Mouse (Mus musculus): ENCODE results near the gene Osbpl7. TPM values are rescaled to one million over a fixed set of nuclear protein-coding genes. Genes with fewer than 3 reads are reported as not detected.

Gene Osbpl7
- total and polyA plus RNA-seq, 3 experiments: 7.4 to 24.4 (median 17.6) TPM

DNA sequence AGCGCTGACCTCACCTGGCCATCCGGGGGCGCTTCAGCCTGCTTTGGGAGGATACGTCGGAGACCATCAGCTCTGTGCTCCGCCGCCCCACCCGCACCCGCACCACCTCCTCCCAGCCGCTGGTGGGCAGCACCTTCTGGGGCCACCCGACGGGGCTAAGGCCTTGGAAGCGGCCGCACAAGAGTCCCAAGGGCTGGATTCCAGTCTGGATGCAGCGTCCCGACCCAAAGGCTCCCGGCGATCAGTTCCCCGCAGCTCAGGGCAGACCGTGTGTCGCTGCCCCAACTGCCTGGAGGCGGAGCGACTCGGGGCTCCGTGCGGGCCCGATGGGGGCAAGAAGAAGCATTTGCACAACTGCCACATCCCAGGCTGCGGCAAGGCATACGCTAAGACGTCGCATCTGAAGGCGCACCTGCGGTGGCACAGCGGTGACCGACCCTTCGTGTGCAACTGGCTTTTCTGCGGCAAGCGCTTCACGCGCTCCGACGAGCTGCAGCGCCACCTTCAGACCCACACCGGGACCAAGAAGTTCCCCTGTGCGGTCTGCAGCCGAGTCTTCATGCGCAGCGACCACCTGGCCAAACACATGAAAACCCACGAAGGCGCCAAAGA lies 28.4 kb upstream of the Osbpl7 start (continued):
- TF ChIP-seq SMC3 (IDR thresholded peaks at IDR 0.05; ENCODE audit: low read depth, low read length) (peak; percentile 98), TCF12 (IDR thresholded peaks at IDR 0.05; ENCODE audit: low read depth, low read length) (peak; percentile 53), USF1 (IDR thresholded peaks at IDR 0.05; ENCODE audit: low read depth, low read length) (no peak; the same call in 1 of the 2 replicates), PAX5 (IDR thresholded peaks at IDR 0.05; ENCODE audit: low read length) (no peak), JUN (IDR thresholded peaks at IDR 0.05; ENCODE audit: insufficient read depth, low read depth, low read length) (no peak), ZMIZ1 (IDR thresholded peaks at IDR 0.05; ENCODE audit: low read depth, low read length) (0 out of 2 replicates have a peak, but pooled peaks have one; percentile 18), MAX (IDR thresholded peaks at IDR 0.05; ENCODE audit: low read length) (peak; percentile 79), NRF1 (IDR thresholded peaks at IDR 0.05; ENCODE audit: low read depth, low read length) (peak; percentile 27; the same call in 1 of the 2 replicates), EP300 (IDR thresholded peaks at IDR 0.05; ENCODE audit: low read length) (no peak), GABPA (IDR thresholded peaks at IDR 0.05; ENCODE audit: insufficient replicate concordance, low read depth, low read length) (0 out of 2 replicates have a peak, but pooled peaks have one; percentile 13), HCFC1 (IDR thresholded peaks at IDR 0.05; ENCODE audit: low read depth, low read length) (peak; percentile 3; the same call in 1 of the 2 replicates), MAZ (IDR thresholded peaks at IDR 0.05; ENCODE audit: low read depth, low read length) (peak; percentile 90), UBTF (IDR thresholded peaks at IDR 0.05; ENCODE audit: low read depth, low read length) (peak; percentile 25; the same call in 1 of the 2 replicates), JUND (conservative IDR thresholded peaks at IDR 0.05; ENCODE audit: low read depth, low read length) (no peak), ZKSCAN1 (IDR thresholded peaks at IDR 0.05; ENCODE audit: borderline replicate concordance, low read depth, low read length) (no peak), ZNF384 (IDR thresholded peaks at IDR 0.05; ENCODE audit: low read depth, low read length) (no peak), SIN3A (IDR thresholded peaks at IDR 0.05; ENCODE audit: low read length) (peak; percentile 91), RCOR1 (conservative IDR thresholded peaks at IDR 0.05; ENCODE audit: low read depth, low read length) (no peak), POLR2A (IDR thresholded peaks at IDR 0.05; ENCODE audit: low read depth, low read length) (peak; percentile 58; the same call in 1 of the 2 replicates)

DNA sequence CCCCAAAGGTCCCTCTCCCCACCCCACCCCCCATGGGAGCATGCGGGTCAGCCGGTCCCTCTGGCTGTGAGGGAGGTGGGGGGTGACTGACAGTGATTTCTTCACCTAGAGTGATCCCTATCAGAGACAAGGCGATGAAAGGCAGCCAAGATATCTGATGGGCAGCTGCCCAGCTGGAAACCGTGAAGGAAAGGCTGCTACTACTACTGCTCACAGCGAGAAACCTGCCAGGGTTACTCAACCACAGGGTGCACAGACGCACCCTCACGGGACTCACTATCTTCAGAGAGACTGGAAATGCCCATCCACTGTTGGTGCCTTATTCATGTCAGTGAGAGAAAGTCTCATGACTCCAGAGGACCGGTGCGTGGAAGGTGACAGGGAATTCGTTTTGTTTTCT lies 25.5 kb upstream of the Osbpl7 start:
- DNase-seq (ENCODE audit: extremely low read depth): no peak
- Histone ChIP-seq H3K4me1 (ENCODE audit: control insufficient read depth in 1 of 2, insufficient read depth in 2 of 2) (peaks cover 7 to 53% of the 10 kb centered on the region in 2 experiments), H3K79me2 (replicated peaks; ENCODE audit: control insufficient read depth, extremely low read depth, insufficient read depth, poor library complexity, severe bottlenecking) (peaks cover 44% of the 10 kb centered on the region), H3K27me3 (replicated peaks) (peaks cover 1% of the 10 kb centered on the region), H3K4me2 (ENCODE audit: insufficient read depth, low read depth, poor library complexity, severe bottlenecking) (peak overlapping the region; percentile 70), H3K9me3 (replicated peaks; ENCODE audit: low read length) (no peaks in the 10 kb centered on the region), H3K36me3 (replicated peaks in 1 of 2; ENCODE audit: control insufficient read depth in 1 of 2, insufficient read depth in 1 of 2, low read length in 1 of 2) (peaks cover 10 to 38% of the 10 kb centered on the region in 2 experiments), H3K4me3 (replicated peaks in 1 of 3; ENCODE audit: low read depth in 2 of 3, low read length in 2 of 3, poor library complexity in 1 of 3) (peak overlapping the region; percentile 56 to 58 (median 57)), H3K27ac (ENCODE audit: insufficient read depth, low read depth) (peak overlapping the region; percentile 98), H3K9ac (ENCODE audit: insufficient read depth, low read depth) (peak overlapping the region; percentile 86)
- TF ChIP-seq BHLHE40 (IDR thresholded peaks at IDR 0.05; ENCODE audit: low read depth, low read length) (peak; percentile 88), POLR2A (IDR thresholded peaks at IDR 0.05; ENCODE audit: low read depth, low read length) (peak; percentile 9; the same call in 1 of the 2 replicates), IRF4 (IDR thresholded peaks at IDR 0.05; ENCODE audit: low read depth, low read length) (peak; percentile 18; the same call in 1 of the 2 replicates), EP300 (IDR thresholded peaks at IDR 0.05; ENCODE audit: low read length) (no peak), CHD2 (IDR thresholded peaks at IDR 0.05; ENCODE audit: low read length) (peak; percentile 46; the same call in 1 of the 2 replicates), MEF2A (IDR thresholded peaks at IDR 0.05; ENCODE audit: borderline replicate concordance, low read depth, low read length) (peak; percentile 10; the same call in 1 of the 2 replicates), ZKSCAN1 (IDR thresholded peaks at IDR 0.05; ENCODE audit: borderline replicate concordance, low read depth, low read length) (no peak), SIN3A (IDR thresholded peaks at IDR 0.05; ENCODE audit: low read length) (0 out of 2 replicates have a peak, but pooled peaks have one; percentile 5)
- dilution Hi-C loops (cut with MboI; ENCODE audit: extremely low pct_ligation_motif_present, extremely low pct_unique_long_range_greater_than_20kb, low sequenced_read_pairs): no loop called here
- in situ Hi-C loops (cut with MboI; ENCODE audit: low pct_ligation_motif_present, low pct_unique_long_range_greater_than_20kb, low sequenced_read_pairs): loop anchor here (5.0 kb wide), 2 partner anchors 38 to 108 kb away; partner anchors contain the start of gene Cdk5rap3

All from CH12.LX (cell line).